Mouse (Mus musculus) CH12.LX (cell line): ENCODE measurements around the gene Gpbar1.

ENCODE experiments used
- CHD1 ChIP-seq: IDR thresholded peaks from 2 replicates; pipeline ENCODE4 v1.6.1; 2012; ENCODE audit warnings: low read depth, low read length, improper control_type of control experiment, inconsistent platforms
- CTCF ChIP-seq, 2 experiments: IDR thresholded peaks in 1 of 2; conservative IDR thresholded peaks in 1 of 2; 2 replicates each; pipeline ENCODE4 v1.5.1; 2011 to 2012; ENCODE audit warnings: low read depth in 2 of 2, low read length in 2 of 2, improper control_type of control experiment in 1 of 2, inconsistent platforms in 1 of 2, mild to moderate bottlenecking in 1 of 2, moderate library complexity in 1 of 2
- E2F4 ChIP-seq: IDR thresholded peaks from 2 replicates; pipeline ENCODE4 v1.6.1; 2011; ENCODE audit warnings: low read depth, low read length, improper control_type of control experiment; ENCODE audit not compliant: insufficient replicate concordance
- EP300 ChIP-seq: IDR thresholded peaks from 2 replicates; pipeline ENCODE4 v1.6.1; 2011; ENCODE audit warnings: low read length, improper control_type of control experiment
- ETS1 ChIP-seq: conservative IDR thresholded peaks from 2 replicates; pipeline ENCODE4 v1.6.1; 2012; ENCODE audit warnings: low read depth, mild to moderate bottlenecking, inconsistent platforms, low read length, improper control_type of control experiment, moderate library complexity
- MAX ChIP-seq: IDR thresholded peaks from 2 replicates; pipeline ENCODE4 v1.6.1; 2011; ENCODE audit warnings: low read length, improper control_type of control experiment
- POLR2A ChIP-seq: IDR thresholded peaks from 2 replicates; pipeline ENCODE4 v1.6.1; 2011; ENCODE audit warnings: low read depth, mild to moderate bottlenecking, improper control_type of control experiment, low read length
- TCF12 ChIP-seq: IDR thresholded peaks from 2 replicates; pipeline ENCODE4 v1.6.1; 2014; ENCODE audit warnings: low read depth, mild to moderate bottlenecking, inconsistent platforms, low read length, improper control_type of control experiment
- UBTF ChIP-seq: IDR thresholded peaks from 2 replicates; pipeline ENCODE4 v1.6.1; 2012; ENCODE audit warnings: low read depth, mild to moderate bottlenecking, inconsistent platforms, low read length, improper control_type of control experiment, moderate library complexity
- USF2 ChIP-seq: conservative IDR thresholded peaks from 2 replicates; pipeline ENCODE4 v1.6.1; 2011; ENCODE audit warnings: low read depth, low read length, improper control_type of control experiment

- TF ChIP-seq CHD1 (no peak), EP300 (no peak), E2F4 (no peak), CTCF (conservative IDR thresholded peaks at IDR 0.05 in 1 of 2, IDR thresholded peaks at IDR 0.05 in 1 of 2; ENCODE audit: low read depth in 2 of 2, low read length in 2 of 2) (no peak), ETS1 (no peak), POLR2A (no peak), TCF12 (no peak), MAX (no peak), USF2 (no peak), UBTF (no peak)
These were observed 18.9 kb downstream of the Gpbar1 start for GRCm38 (mm10) chr1:74297269-74297668.
